Mouse (Mus musculus) layer of hippocampus, adult 8-10 months (tissue): ENCODE data around the gene Acsf2. TPM values are rescaled to one million over a fixed set of nuclear protein-coding genes. Genes with fewer than 3 reads are reported as not detected.
A peak's percentile ranks its signal among the peaks of the same experiment; 100 is the strongest.

Experiments used
- DNase-seq, 2 experiments: peaks; one replicate each; pipeline ENCODE4 v3.0.0; 2022; ENCODE audit warnings: low spot score in 2 of 2
- total RNA-seq, 4 experiments: library from RNA; stranded (reverse); gene quantifications; 2 replicates each; pipeline ENCODE4 v1.2.4; 2022

Gene Acsf2
- total RNA-seq, 4 experiments from 2014 or later, result 17.4 to 21.5 (median 20.1) TPM

- DNase-seq, result no peak
These were observed 3.1 kb downstream of the Acsf2 start for GRCm38 (mm10) chr11:94598437-94599120.

- DNase-seq, result peak in 1 of 2 experiments; percentile 11
These were observed 4.4 kb downstream of the Acsf2 start for GRCm38 (mm10) chr11:94597319-94597718.

DNA sequence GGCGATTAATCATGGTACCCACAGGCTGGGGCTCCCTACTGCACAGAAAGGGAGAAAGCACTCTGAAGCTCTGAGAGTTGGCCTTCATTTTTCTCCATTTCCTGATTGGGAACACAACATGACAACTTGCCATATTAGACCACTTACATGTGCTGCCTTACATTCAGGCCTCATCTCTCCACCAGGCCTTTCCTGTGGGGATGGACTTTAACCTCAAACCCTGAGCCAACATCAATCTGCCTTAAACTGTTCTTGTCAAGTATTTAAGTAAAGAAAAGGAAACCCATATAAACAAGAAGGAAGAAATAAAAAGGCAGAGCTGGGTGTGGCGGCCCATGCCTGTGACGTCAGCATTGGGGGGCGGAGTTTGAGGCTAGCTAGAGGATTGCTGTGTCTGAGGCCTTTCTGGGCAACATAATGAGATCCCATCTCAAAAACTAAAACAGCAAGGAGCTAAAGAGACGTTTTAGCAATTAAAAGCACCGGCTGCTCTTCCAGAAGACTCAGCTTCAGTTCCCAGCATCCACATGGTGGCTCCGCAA is 5.3 kb downstream of the Acsf2 start:
- DNase-seq, result no peak

DNA sequence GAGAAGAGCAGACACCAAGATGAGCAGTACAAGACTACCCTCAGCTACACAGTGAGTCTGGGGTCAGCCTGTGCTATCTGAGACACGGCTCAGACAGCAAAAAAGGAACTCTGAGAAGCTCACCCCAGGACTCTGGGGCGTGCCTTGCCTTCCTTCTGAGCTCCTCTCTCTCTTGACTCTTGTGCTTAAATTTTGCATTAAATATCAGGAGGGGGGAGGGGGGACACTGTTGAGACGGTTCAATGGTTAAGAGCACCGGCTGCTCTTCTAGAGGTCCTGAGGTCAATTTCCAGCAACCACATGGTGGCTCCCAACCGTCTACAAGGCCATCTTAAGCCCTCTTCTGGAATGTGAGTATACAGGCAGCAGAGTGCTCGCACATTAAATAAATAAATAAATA is 14.2 kb downstream of the Acsf2 start:
- no peak for DNase-seq

- DNase-seq, result no peak
These were observed 16.6 kb downstream of the Acsf2 start for GRCm38 (mm10) chr11:94585091-94585490.

DNA sequence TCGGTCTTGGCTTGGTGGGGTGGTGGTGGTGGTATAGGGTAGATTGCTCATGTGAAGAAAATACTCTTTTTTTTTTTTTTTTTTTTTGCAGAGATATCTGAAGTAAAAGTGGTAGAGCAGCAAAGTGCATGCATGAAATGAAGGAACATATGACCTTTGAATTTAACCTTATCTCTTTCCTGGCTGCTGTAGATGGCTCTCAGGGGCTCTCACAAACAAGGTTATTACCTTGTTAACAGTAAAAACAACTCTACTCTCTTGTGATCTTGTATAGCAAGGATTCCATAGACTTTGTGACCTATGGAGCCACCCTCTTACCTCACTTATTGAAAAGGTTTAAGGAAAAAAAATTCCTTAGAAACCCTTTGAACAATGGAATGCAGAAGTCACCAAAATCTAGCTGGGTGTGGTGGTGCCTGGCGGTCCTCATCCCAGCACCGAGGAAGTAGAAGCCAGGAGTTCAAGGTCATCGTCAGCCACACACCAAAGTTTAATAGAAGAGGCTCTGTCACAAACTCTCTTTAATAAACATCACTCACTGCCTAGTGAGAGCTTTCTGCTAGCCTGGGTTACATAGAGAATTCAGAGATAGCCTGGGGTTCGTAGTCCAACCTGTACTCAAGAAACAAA is 21.4 kb downstream of the Acsf2 start:
- DNase-seq, result no peak

- DNase-seq, result no peak
These were observed 25.3 kb downstream of the Acsf2 start for GRCm38 (mm10) chr11:94576361-94576760.

GRCm38 (mm10) chr11:94575036-94575435 is 26.6 kb downstream of the Acsf2 start:
- no peak for DNase-seq

DNA sequence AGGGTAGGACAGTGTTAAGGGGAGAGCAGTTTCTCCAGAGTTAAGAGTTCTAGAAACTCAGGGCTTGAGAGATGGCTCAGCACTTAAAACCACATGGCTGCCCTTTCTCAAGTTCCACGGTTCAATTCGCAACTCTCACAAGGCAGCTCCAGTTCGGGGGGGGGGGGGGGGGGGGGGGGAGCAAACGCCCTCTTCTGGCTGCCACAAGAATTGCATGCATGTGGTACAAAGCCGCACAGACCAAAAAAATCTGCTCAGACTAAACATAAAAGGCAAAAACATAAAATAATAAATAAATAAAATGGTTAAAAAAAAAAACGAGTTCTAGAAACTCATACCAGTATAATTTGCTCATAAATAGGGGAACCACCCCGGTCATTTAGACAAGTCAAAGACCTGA is 27.1 kb downstream of the Acsf2 start:
- DNase-seq, result no peak

DNA sequence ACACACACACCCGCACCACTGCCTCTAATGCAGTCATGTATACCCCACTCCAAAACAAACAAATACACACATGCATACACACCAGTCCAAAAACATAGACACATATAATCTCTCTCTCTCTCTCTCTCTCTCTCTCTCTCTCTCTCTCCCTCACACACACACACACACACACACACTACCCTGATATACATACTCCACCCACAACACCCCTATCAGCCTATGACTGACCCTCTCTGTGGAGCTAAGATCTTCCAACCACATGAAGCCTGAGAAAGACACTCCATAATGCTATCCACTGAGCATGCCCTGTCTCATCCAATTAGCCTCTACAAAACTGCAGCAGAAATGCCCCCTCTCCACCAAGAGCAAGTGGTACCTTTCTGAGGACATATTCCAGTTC is 29.8 kb downstream of the Acsf2 start:
- DNase-seq, result no peak

DNA sequence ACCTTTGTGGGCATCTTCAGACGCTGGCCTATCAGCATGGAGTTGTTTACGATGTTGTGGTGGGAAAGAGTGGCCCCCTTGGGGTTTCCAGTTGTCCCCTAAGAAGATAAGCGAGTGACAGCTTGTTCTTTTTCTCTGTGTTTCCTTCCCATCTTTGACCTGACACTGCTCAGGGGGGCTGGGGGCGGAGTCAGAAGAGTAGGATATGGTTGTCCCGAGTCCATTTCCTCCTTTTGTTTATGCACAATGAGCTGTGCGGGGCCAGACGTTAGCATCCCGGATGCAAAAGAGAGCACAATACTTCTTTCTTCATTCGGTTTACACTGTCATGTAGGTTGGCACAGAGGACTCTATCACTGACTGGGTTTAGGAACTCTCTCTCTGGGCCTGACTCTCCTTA is 31.1 kb downstream of the Acsf2 start:
- DNase-seq, result no peak

GRCm38 (mm10) chr11:94567326-94567725 is 34.3 kb downstream of the Acsf2 start:
- DNase-seq, result no peak

DNA sequence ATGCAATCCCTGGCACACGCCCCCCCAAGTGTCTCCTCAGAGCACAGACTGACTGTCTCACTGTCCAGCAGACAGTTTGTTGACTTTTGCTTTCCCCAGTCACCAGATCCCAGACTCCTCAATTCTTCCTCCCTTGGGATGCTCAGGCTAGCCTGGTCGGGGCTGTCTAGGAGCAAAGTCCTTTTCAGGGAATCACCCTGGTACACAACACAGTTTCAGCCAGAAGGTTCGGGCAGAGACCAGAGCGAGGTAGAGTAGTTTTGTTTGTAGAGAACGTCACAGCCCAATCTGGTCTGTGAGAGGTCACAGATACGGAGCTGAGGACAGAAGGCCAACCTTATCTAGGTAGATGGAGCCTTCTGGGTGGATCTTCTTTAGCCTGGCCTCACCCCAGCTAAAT is 35.1 kb downstream of the Acsf2 start:
- no peak for DNase-seq

- DNase-seq, result no peak
These were observed 36.6 kb downstream of the Acsf2 start for GRCm38 (mm10) chr11:94565151-94565479.

- DNase-seq, result no peak
These were observed 37.1 kb downstream of the Acsf2 start, which contains the start of gene Chad for GRCm38 (mm10) chr11:94564437-94565150. Chad (plus strand) TSS chr11:94565047.

GRCm38 (mm10) chr11:94563821-94564220 is 37.9 kb downstream of the Acsf2 start:
- no peak for DNase-seq

- DNase-seq, result no peak
These were observed 38.3 kb downstream of the Acsf2 start for GRCm38 (mm10) chr11:94563383-94563782.

DNA sequence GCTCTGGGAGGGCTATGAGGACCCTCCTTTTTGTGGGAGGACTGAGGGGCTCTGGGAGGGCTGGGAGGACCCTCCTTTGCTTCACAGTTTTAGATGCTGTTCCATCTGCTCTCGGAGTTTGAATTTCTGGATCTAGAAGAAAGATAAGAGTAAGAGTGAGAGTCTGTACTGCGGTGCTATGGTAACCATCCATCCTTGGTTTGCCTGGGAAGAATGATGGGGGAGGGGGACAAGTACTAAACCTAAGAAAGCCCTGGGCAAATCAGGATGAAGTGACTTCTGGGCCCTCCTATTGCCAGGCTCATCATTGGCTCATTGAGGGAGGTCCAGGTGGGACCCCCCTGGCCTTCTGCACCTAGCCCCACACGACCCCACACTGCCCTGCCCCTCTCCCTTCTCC is 43.4 kb downstream of the Acsf2 start:
- no peak for DNase-seq

DNA sequence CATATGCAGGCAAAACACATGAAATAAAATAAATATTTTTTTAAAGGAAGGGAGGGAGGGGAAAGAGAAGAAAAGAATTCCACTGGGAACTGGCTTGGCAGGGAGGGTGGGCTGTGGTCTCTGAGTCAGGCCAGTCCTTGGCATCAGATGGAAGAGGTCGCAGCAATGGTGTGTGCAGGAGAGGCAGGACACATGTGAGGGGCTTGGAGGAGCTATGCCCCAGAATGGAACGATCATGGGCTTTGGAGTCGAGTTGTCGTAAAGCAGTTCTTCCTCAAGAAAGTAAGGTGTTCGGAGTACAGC is 51.3 kb downstream of the Acsf2 start:
- DNase-seq, result no peak

- DNase-seq, result peak; percentile 52
These were observed 51.8 kb downstream of the Acsf2 start for GRCm38 (mm10) chr11:94549691-94550441.

DNA sequence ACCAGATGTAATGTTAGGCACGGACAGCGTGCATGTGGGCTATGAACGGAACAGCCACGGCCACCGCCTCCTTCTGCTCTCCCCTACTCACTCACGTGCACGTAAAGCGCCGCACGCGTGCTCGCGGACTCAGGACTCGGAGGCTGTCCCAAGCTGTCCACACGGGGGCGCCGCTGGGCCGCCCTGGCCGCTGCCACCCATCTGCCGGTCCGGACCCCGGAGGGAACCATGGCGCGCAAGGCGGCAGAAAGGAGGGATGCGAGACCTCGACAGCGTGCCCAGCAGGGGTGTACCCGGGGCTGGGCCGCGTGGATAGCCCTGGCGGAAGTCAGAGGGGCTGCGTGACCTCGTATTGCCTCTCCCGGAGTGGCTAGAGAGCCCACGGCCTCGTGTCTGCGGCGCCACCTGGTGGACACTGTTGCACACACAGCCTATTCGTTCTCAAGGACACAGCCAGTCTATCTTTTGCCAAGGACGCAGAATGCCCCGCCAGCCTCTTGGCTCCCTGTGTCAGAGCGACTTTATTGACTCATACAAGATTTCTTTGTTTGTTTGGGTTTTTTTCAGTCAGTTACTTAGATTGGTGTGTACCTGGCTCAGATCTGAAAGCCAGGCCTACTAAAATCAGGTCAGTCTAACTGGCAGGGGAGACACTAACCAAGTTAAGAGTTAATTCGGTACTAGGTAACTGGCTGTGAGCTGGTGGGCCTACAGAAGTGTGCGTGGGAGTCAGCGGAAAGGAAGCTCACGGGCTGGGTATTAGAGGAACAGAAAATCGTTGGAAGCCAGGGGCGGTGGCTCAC is 52.6 kb downstream of the Acsf2 start, which contains the start of gene Rsad1:
Gene Rsad1, minus strand, starts transcription at position 368 of the 803 bp plus-strand sequence.
- peak; percentile 92 to 97 for DNase-seq
